Mouse (Mus musculus): ENCODE measurements around the gene Gigyf2. TPM values are rescaled to one million over a fixed set of nuclear protein-coding genes. Genes with fewer than 3 reads are reported as not detected.
"Not testable (repeated sequence)": the region's sequence is repeated elsewhere in the genome, so short reads cannot be mapped to it uniquely, and the experiment has no call there.

Gene Gigyf2
- polyA plus RNA-seq, 1 experiment from 2014 or later, result 79.7 TPM

GRCm38 (mm10) chr1:87396923-87397586 lies 70.3 kb downstream of the Gigyf2 start:
- Histone ChIP-seq H3K9ac (no peak overlapping the region), H3K36me3 (peaks cover 6% of the 10 kb centered on the region; the same call in 1 of the 2 replicates), H3K4me3 (no peak overlapping the region), H3K27me3 (no peaks in the 10 kb centered on the region), H3K27ac (no peak overlapping the region), H3K9me3 (no peaks in the 10 kb centered on the region), H3K4me2 (no peak overlapping the region), H3K4me1 (replicated peaks) (no peaks in the 10 kb centered on the region; the same call in 1 of the 2 replicates)
- WGBS, result 82% methylated on average over 7 of the region's 7 CpGs
- ATAC-seq (ENCODE audit: low FRiP score), result no peak

GRCm38 (mm10) chr1:87404710-87405109 lies 77.9 kb downstream of the Gigyf2 start:
- 87% methylated on average over 1 of the region's 1 CpGs for WGBS
- ATAC-seq (ENCODE audit: low FRiP score), result no peak
- no peaks in the 10 kb centered on the region for H3K27me3 ChIP-seq
- no peak overlapping the region for H3K4me2 ChIP-seq
- H3K27ac ChIP-seq, result no peak overlapping the region
- H3K9me3 ChIP-seq, result no peaks in the 10 kb centered on the region
- no peak overlapping the region for H3K4me3 ChIP-seq
- no peak overlapping the region for H3K9ac ChIP-seq
- peaks cover 48% of the 10 kb centered on the region for H3K36me3 ChIP-seq
- H3K4me1 ChIP-seq (replicated peaks), result no peaks in the 10 kb centered on the region

- H3K9ac ChIP-seq, result no peak overlapping the region
- H3K4me2 ChIP-seq, result no peak overlapping the region
- no peaks in the 10 kb centered on the region for H3K27me3 ChIP-seq
- H3K4me3 ChIP-seq, result no peak overlapping the region
- no peak overlapping the region for H3K27ac ChIP-seq
- peaks cover 59% of the 10 kb centered on the region for H3K36me3 ChIP-seq
- ATAC-seq (ENCODE audit: low FRiP score), result no peak
- no peaks in the 10 kb centered on the region for H3K9me3 ChIP-seq
- no peaks in the 10 kb centered on the region for H3K4me1 ChIP-seq (replicated peaks)
Measured at GRCm38 (mm10) chr1:87406012-87406411, 79.2 kb downstream of the Gigyf2 start.

GRCm38 (mm10) chr1:87409380-87409779 lies 82.6 kb downstream of the Gigyf2 start:
- Histone ChIP-seq H3K9me3 (no peaks in the 10 kb centered on the region), H3K4me2 (no peak overlapping the region), H3K27me3 (no peaks in the 10 kb centered on the region), H3K9ac (no peak overlapping the region), H3K4me1 (replicated peaks) (no peaks in the 10 kb centered on the region), H3K27ac (no peak overlapping the region), H3K4me3 (no peak overlapping the region), H3K36me3 (peaks cover 80% of the 10 kb centered on the region)
- WGBS, result 94% methylated on average over 4 of the region's 4 CpGs
- ATAC-seq (ENCODE audit: low FRiP score), result no peak

GRCm38 (mm10) chr1:87418733-87419132 lies 91.9 kb downstream of the Gigyf2 start:
- Histone ChIP-seq H3K36me3 (peaks cover 53% of the 10 kb centered on the region), H3K27me3 (no peaks in the 10 kb centered on the region), H3K4me3 (no peak overlapping the region), H3K4me1 (replicated peaks) (no peaks in the 10 kb centered on the region), H3K9me3 (no peaks in the 10 kb centered on the region), H3K27ac (no peak overlapping the region), H3K4me2 (no peak overlapping the region), H3K9ac (no peak overlapping the region)
- ATAC-seq (ENCODE audit: low FRiP score), result no peak
- WGBS, result 91% methylated on average over 4 of the region's 4 CpGs

GRCm38 (mm10) chr1:87435125-87435524 lies 108.3 kb downstream of the Gigyf2 start:
- ATAC-seq (ENCODE audit: low FRiP score), result no peak
- WGBS, result 97% methylated on average over 2 of the region's 2 CpGs
- Histone ChIP-seq H3K4me3 (no peak overlapping the region), H3K36me3 (peaks cover 73% of the 10 kb centered on the region), H3K27ac (no peak overlapping the region), H3K27me3 (no peaks in the 10 kb centered on the region), H3K4me1 (replicated peaks) (no peaks in the 10 kb centered on the region), H3K9me3 (no peaks in the 10 kb centered on the region), H3K9ac (no peak overlapping the region), H3K4me2 (no peak overlapping the region)

- H3K27ac ChIP-seq, result no peak overlapping the region
- H3K27me3 ChIP-seq, result no peaks in the 10 kb centered on the region
- 89% methylated on average over 6 of the region's 6 CpGs for WGBS
- no peak overlapping the region for H3K4me2 ChIP-seq
- H3K9me3 ChIP-seq, result no peaks in the 10 kb centered on the region
- H3K4me1 ChIP-seq (replicated peaks), result no peaks in the 10 kb centered on the region
- no peak for ATAC-seq (ENCODE audit: low FRiP score)
- peaks cover 77% of the 10 kb centered on the region for H3K36me3 ChIP-seq
- no peak overlapping the region for H3K4me3 ChIP-seq
- no peak overlapping the region for H3K9ac ChIP-seq
Measured at GRCm38 (mm10) chr1:87436583-87436982, 109.8 kb downstream of the Gigyf2 start.

- ATAC-seq (ENCODE audit: low FRiP score), result no peak
- Histone ChIP-seq H3K4me1 (replicated peaks) (no peaks in the 10 kb centered on the region), H3K4me3 (no peak overlapping the region), H3K27me3 (no peaks in the 10 kb centered on the region), H3K4me2 (no peak overlapping the region), H3K9me3 (no peaks in the 10 kb centered on the region), H3K9ac (no peak overlapping the region), H3K36me3 (peaks cover 73% of the 10 kb centered on the region), H3K27ac (no peak overlapping the region)
- 39% methylated on average over 5 of the region's 5 CpGs for WGBS
Measured at GRCm38 (mm10) chr1:87447183-87448104, 120.6 kb downstream of the Gigyf2 start.

- peaks cover 54% of the 10 kb centered on the region for H3K36me3 ChIP-seq
- H3K4me3 ChIP-seq, result no peak overlapping the region
- H3K27me3 ChIP-seq, result no peaks in the 10 kb centered on the region
- H3K4me1 ChIP-seq (replicated peaks), result no peaks in the 10 kb centered on the region
- H3K4me2 ChIP-seq, result no peak overlapping the region
- WGBS, result 84% methylated on average over 4 of the region's 4 CpGs
- no peak overlapping the region for H3K27ac ChIP-seq
- no peaks in the 10 kb centered on the region for H3K9me3 ChIP-seq
- ATAC-seq (ENCODE audit: low FRiP score), result no peak
- H3K9ac ChIP-seq, result no peak overlapping the region
Measured at GRCm38 (mm10) chr1:87449432-87449831, 122.6 kb downstream of the Gigyf2 start.

GRCm38 (mm10) chr1:87456425-87456824 lies 129.6 kb downstream of the Gigyf2 start:
- Histone ChIP-seq H3K4me2 (no peak overlapping the region), H3K9me3 (0 out of 2 replicates have a peak, but pooled peaks cover 3% of the 10 kb centered on the region), H3K27me3 (no peaks in the 10 kb centered on the region), H3K9ac (no peak overlapping the region), H3K27ac (no peak overlapping the region), H3K4me3 (no peak overlapping the region), H3K4me1 (replicated peaks) (no peaks in the 10 kb centered on the region), H3K36me3 (no peaks in the 10 kb centered on the region)
- 100% methylated on average over 1 of the region's 1 CpGs for WGBS
- no peak for ATAC-seq (ENCODE audit: low FRiP score)

- WGBS, result 76% methylated on average over 4 of the region's 4 CpGs
- no peaks in the 10 kb centered on the region for H3K27me3 ChIP-seq
- no peak overlapping the region for H3K4me3 ChIP-seq
- H3K36me3 ChIP-seq, result no peaks in the 10 kb centered on the region
- H3K27ac ChIP-seq, result no peak overlapping the region
- H3K4me2 ChIP-seq, result no peak overlapping the region
- H3K4me1 ChIP-seq (replicated peaks), result no peaks in the 10 kb centered on the region
- no peak for ATAC-seq (ENCODE audit: low FRiP score)
- H3K9ac ChIP-seq, result no peak overlapping the region
- 0 out of 2 replicates have a peak, but pooled peaks cover 3% of the 10 kb centered on the region for H3K9me3 ChIP-seq
Measured at GRCm38 (mm10) chr1:87458045-87458444, 131.2 kb downstream of the Gigyf2 start.

GRCm38 (mm10) chr1:87459856-87460255 lies 133.1 kb downstream of the Gigyf2 start:
- H3K4me2 ChIP-seq; ATAC-seq (ENCODE audit: low FRiP score); H3K27ac ChIP-seq; H3K9ac ChIP-seq; H3K27me3 ChIP-seq; H3K4me1 ChIP-seq (replicated peaks); H3K4me3 ChIP-seq; H3K36me3 ChIP-seq; H3K9me3 ChIP-seq: not testable (repeated sequence)
- 95% methylated on average over 7 of the region's 7 CpGs for WGBS
